ENCODE assay signal across 8 mouse cellular contexts in genomic region chr5:136173606-136174463, GRCm38 (mm10). TPM values are rescaled to one million over a fixed set of nuclear protein-coding genes. Genes with fewer than 3 reads are reported as not detected.
DNase-seq lines count a peak whose midpoint lies in the region; ATAC-seq and TF ChIP-seq lines count a peak whose summit lies in the region.
"Had no signal": no experiment of that assay in that cellular context is flagged by ENCODE, and none has a peak within 500 bp of the region (broad histone marks: within the 10 kb centered on the region; RNA-seq: fewer than 3 reads in every experiment).

No protein-coding gene starts in this region.

- no peak for TF ChIP-seq CTCF in layer of hippocampus, adult 2 months (conservative IDR thresholded peaks at IDR 0.05)
- TF ChIP-seq CTCF in midbrain, postnatal 0 days (IDR thresholded peaks at IDR 0.05): no peak

- no peak for ATAC-seq in kidney, embryonic 15.5 days (replicated peaks; ENCODE audit: low FRiP score)
- no peak for ATAC-seq in midbrain, postnatal 0 days (ENCODE audit: low FRiP score)

- no peaks in the 10 kb centered on the region for H3K27me3 ChIP-seq in kidney, embryonic 15.5 days
- H3K27me3 ChIP-seq in midbrain, postnatal 0 days (ENCODE audit: insufficient read depth, low read length): no peaks in the 10 kb centered on the region

- H3K27ac ChIP-seq in kidney, embryonic 15.5 days: no peak overlapping the region
- peak overlapping the region; percentile 43 for H3K27ac ChIP-seq in layer of hippocampus, adult 2 months
- H3K27ac ChIP-seq in midbrain, postnatal 0 days (ENCODE audit: low read depth, low read length): no peak overlapping the region; the same call in 1 of the 2 replicates
- H3K27ac ChIP-seq: embryonic facial prominence, embryonic 12.5 days had no signal

- no peaks in the 10 kb centered on the region for H3K9me3 ChIP-seq in kidney, embryonic 15.5 days (replicated peaks)
- no peaks in the 10 kb centered on the region for H3K9me3 ChIP-seq in midbrain, postnatal 0 days (ENCODE audit: low read length)
- H3K9me3 ChIP-seq: embryonic facial prominence, embryonic 12.5 days had no signal

- no peak overlapping the region for H3K4me2 ChIP-seq in kidney, embryonic 15.5 days
- H3K4me2 ChIP-seq in midbrain, postnatal 0 days (ENCODE audit: low read depth, low read length, poor library complexity, severe bottlenecking): no peak overlapping the region
- H3K4me2 ChIP-seq: embryonic facial prominence, embryonic 12.5 days had no signal

- H3K4me3 ChIP-seq in kidney, embryonic 15.5 days (replicated peaks): no peak overlapping the region
- no peak overlapping the region for H3K4me3 ChIP-seq in layer of hippocampus, adult 2 months
- no peak overlapping the region for H3K4me3 ChIP-seq in midbrain, postnatal 0 days (ENCODE audit: low read depth, low read length)
- H3K4me3 ChIP-seq: embryonic facial prominence, embryonic 12.5 days had no signal

- peaks cover 22% of the 10 kb centered on the region for H3K4me1 ChIP-seq in kidney, embryonic 15.5 days
- peaks cover 5% of the 10 kb centered on the region; the same call in 1 of the 2 replicates for H3K4me1 ChIP-seq in midbrain, postnatal 0 days (ENCODE audit: insufficient read depth, low read length)

- H3K36me3 ChIP-seq in kidney, embryonic 15.5 days: peaks cover 12% of the 10 kb centered on the region
- peaks cover 11% of the 10 kb centered on the region for H3K36me3 ChIP-seq in midbrain, postnatal 0 days (ENCODE audit: insufficient read depth, low read length)

- WGBS in kidney, embryonic 15.5 days: 49% methylated on average over 9 of the region's 9 CpGs
- 27% methylated on average over 9 of the region's 9 CpGs for WGBS in midbrain, postnatal 0 days

- peak; percentile 76 for DNase-seq in kidney, adult 11 months
- peak; percentile 75 for DNase-seq in T-cell, adult 2 months (ENCODE audit: low spot score)
- peak; percentile 70 to 88 for DNase-seq in cerebellum, postnatal 25 days
- DNase-seq in layer of hippocampus, adult 2 months (ENCODE audit: low spot score in 2 of 2): peak; percentile 58 to 70
- DNase-seq in midbrain, postnatal 0 days (ENCODE audit: low spot score): peak; percentile 74
- peak; percentile 32 for DNase-seq in urinary bladder, adult 2 months (ENCODE audit: low spot score)

- no peak overlapping the region for H3K9ac ChIP-seq in kidney, embryonic 15.5 days
- no peak overlapping the region; the same call in 1 of the 2 replicates for H3K9ac ChIP-seq in midbrain, postnatal 0 days (replicated peaks; ENCODE audit: low read length, poor library complexity, severe bottlenecking)
- H3K9ac ChIP-seq: embryonic facial prominence, embryonic 12.5 days had no signal

RNA-seq across cellular contexts. Expression of gene Orai2, which starts 3.3 kb away (rescaled TPM):
- polyA plus RNA-seq in kidney, embryonic 15.5 days (2015; fragmentation: Nextera tagmentation; extraction: Ambion mirVana): 6.0 and 6.3 TPM in 2 replicates
- total RNA-seq in layer of hippocampus, adult 2 months (2021): 100 to 1,000 TPM; 148 to 150 TPM
- total RNA-seq in midbrain, postnatal 0 days (2014; rRNA removed): 108 and 136 TPM in 2 replicates
- polyA plus RNA-seq in midbrain, postnatal 0 days (2015; fragmentation: Nextera tagmentation; extraction: Ambion mirVana): 68.8 and 70.8 TPM in 2 replicates
- 9.8 and 10.8 TPM in 2 replicates for polyA plus RNA-seq in urinary bladder, adult 2 months (2012; rRNA removed)

RNA-seq across cellular contexts. Expression of gene Prkrip1, which starts 24.9 kb away (rescaled TPM):
- 50.8 and 51.3 TPM in 2 replicates for polyA plus RNA-seq in kidney, embryonic 15.5 days (2015; fragmentation: Nextera tagmentation; extraction: Ambion mirVana)
- 10 to 100 TPM; 31.8 to 35.6 TPM for total RNA-seq in layer of hippocampus, adult 2 months (2021)
- 7.9 and 24.0 TPM in 2 replicates for total RNA-seq in midbrain, postnatal 0 days (2014; rRNA removed)
- 64.9 and 68.9 TPM in 2 replicates for polyA plus RNA-seq in midbrain, postnatal 0 days (2015; fragmentation: Nextera tagmentation; extraction: Ambion mirVana)
- polyA plus RNA-seq in urinary bladder, adult 2 months (2012; rRNA removed): 20.8 and 23.3 TPM in 2 replicates

RNA-seq across cellular contexts. Expression of gene Alkbh4, which starts 37.9 kb away (rescaled TPM):
- 15.7 and 16.9 TPM in 2 replicates for polyA plus RNA-seq in kidney, embryonic 15.5 days (2015; fragmentation: Nextera tagmentation; extraction: Ambion mirVana)
- 10 to 100 TPM; 10.1 to 11.6 TPM for total RNA-seq in layer of hippocampus, adult 2 months (2021)
- 16.7 and 21.2 TPM in 2 replicates for total RNA-seq in midbrain, postnatal 0 days (2014; rRNA removed)
- 15.0 and 17.6 TPM in 2 replicates for polyA plus RNA-seq in midbrain, postnatal 0 days (2015; fragmentation: Nextera tagmentation; extraction: Ambion mirVana)
- 11.2 and 11.3 TPM in 2 replicates for polyA plus RNA-seq in urinary bladder, adult 2 months (2012; rRNA removed)

RNA-seq across cellular contexts. Expression of gene Lrwd1, which starts 38.0 kb away (rescaled TPM):
- polyA plus RNA-seq in kidney, embryonic 15.5 days (2015; fragmentation: Nextera tagmentation; extraction: Ambion mirVana): 33.6 and 40.2 TPM in 2 replicates
- 10 to 100 TPM; 15.7 to 16.9 TPM for total RNA-seq in layer of hippocampus, adult 2 months (2021)
- total RNA-seq in midbrain, postnatal 0 days (2014; rRNA removed): 25.4 and 33.2 TPM in 2 replicates
- 16.3 and 16.5 TPM in 2 replicates for polyA plus RNA-seq in midbrain, postnatal 0 days (2015; fragmentation: Nextera tagmentation; extraction: Ambion mirVana)
- polyA plus RNA-seq in urinary bladder, adult 2 months (2012; rRNA removed): 20.5 and 22.6 TPM in 2 replicates

RNA-seq across cellular contexts. Expression of gene Polr2j, which starts 57.4 kb away (rescaled TPM):
- polyA plus RNA-seq in kidney, embryonic 15.5 days (2015; fragmentation: Nextera tagmentation; extraction: Ambion mirVana): 249 and 260 TPM in 2 replicates
- total RNA-seq in layer of hippocampus, adult 2 months (2021): 10 to 100 TPM; 67.6 to 77.3 TPM
- total RNA-seq in midbrain, postnatal 0 days (2014; rRNA removed): 129 and 142 TPM in 2 replicates
- 230 and 237 TPM in 2 replicates for polyA plus RNA-seq in midbrain, postnatal 0 days (2015; fragmentation: Nextera tagmentation; extraction: Ambion mirVana)
- polyA plus RNA-seq in urinary bladder, adult 2 months (2012; rRNA removed): 104 and 141 TPM in 2 replicates
